Mouse (Mus musculus): ENCODE results near the gene Eral1. TPM values are rescaled to one million over a fixed set of nuclear protein-coding genes. Genes with fewer than 3 reads are reported as not detected.
A peak's percentile ranks its signal among the peaks of the same experiment; 100 is the strongest.
"Not testable (repeated sequence)": the region's sequence is repeated elsewhere in the genome, so short reads cannot be mapped to it uniquely, and the experiment has no call there.

Gene Eral1
- polyA plus RNA-seq, 1 experiment from 2014 or later: 33.4 TPM

DNA sequence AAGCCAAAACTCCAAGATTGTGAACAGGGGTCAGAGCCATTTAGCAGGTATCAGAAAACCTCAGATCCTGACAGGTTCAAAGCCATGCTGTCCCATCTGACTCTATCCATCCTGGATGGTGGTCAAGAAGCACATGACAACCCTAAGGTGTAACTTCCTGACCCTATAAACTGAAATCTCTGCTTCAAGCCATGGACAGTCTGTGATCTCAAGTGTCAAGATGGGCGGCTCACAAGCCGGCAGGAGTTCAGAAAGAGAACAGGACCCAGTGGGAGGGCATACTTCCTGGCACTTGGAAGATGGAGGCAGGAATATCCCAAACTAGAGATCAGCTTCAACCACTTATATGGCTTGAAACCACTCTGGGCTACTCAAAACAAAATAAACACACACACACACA, 13.5 kb downstream of the Eral1 start:
- WGBS: 61% methylated on average over 2 of the region's 2 CpGs

GRCm38 (mm10) chr11:78065906-78066305, 14.3 kb downstream of the Eral1 start:
- no peak overlapping the region for H3K4me3 ChIP-seq (ENCODE audit: low read depth, low read length)
- no peak overlapping the region for H3K27ac ChIP-seq (ENCODE audit: low read length)
- H3K4me2 ChIP-seq (replicated peaks; ENCODE audit: low read depth, low read length): no peak overlapping the region
- H3K4me1 ChIP-seq (ENCODE audit: control insufficient read depth, insufficient read depth, low read length): no peaks in the 10 kb centered on the region
- H3K9me3 ChIP-seq (ENCODE audit: control insufficient read depth, low read depth, low read length): no peaks in the 10 kb centered on the region
- no peaks in the 10 kb centered on the region for H3K36me3 ChIP-seq (ENCODE audit: control insufficient read depth, insufficient read depth, low read length)
- H3K27me3 ChIP-seq (ENCODE audit: control insufficient read depth, insufficient read depth, low read length): no peaks in the 10 kb centered on the region
- no peak overlapping the region for H3K9ac ChIP-seq (replicated peaks; ENCODE audit: low read depth, low read length)
- WGBS: 49% methylated on average over 2 of the region's 2 CpGs
- ATAC-seq (ENCODE audit: insufficient number of reproducible peaks, insufficient read depth, low FRiP score, low read depth): peak; percentile 75; the same call in 1 of the 2 replicates

More for the DNA sequence above, 13.5 kb downstream of the Eral1 start:
- Histone ChIP-seq H3K4me2 (replicated peaks; ENCODE audit: low read depth, low read length) (no peak overlapping the region), H3K27ac (ENCODE audit: low read length) (no peak overlapping the region), H3K9ac (replicated peaks; ENCODE audit: low read depth, low read length) (no peak overlapping the region), H3K4me3 (ENCODE audit: low read depth, low read length) (no peak overlapping the region), H3K4me1 (ENCODE audit: control insufficient read depth, insufficient read depth, low read length) (no peaks in the 10 kb centered on the region), H3K27me3 (ENCODE audit: control insufficient read depth, insufficient read depth, low read length) (no peaks in the 10 kb centered on the region), H3K9me3 (ENCODE audit: control insufficient read depth, low read depth, low read length) (no peaks in the 10 kb centered on the region), H3K36me3 (ENCODE audit: control insufficient read depth, insufficient read depth, low read length) (no peaks in the 10 kb centered on the region; the same call in 1 of the 2 replicates)
- ATAC-seq (ENCODE audit: insufficient number of reproducible peaks, insufficient read depth, low FRiP score, low read depth): no peak

- H3K4me2 ChIP-seq (replicated peaks; ENCODE audit: low read depth, low read length): no peak overlapping the region
- no peak for ATAC-seq (ENCODE audit: insufficient number of reproducible peaks, insufficient read depth, low FRiP score, low read depth)
- no peak overlapping the region for H3K9ac ChIP-seq (replicated peaks; ENCODE audit: low read depth, low read length)
- H3K9me3 ChIP-seq (ENCODE audit: control insufficient read depth, low read depth, low read length): no peaks in the 10 kb centered on the region
- no peaks in the 10 kb centered on the region for H3K27me3 ChIP-seq (ENCODE audit: control insufficient read depth, insufficient read depth, low read length)
- H3K4me1 ChIP-seq (ENCODE audit: control insufficient read depth, insufficient read depth, low read length): no peaks in the 10 kb centered on the region
- no peak overlapping the region for H3K4me3 ChIP-seq (ENCODE audit: low read depth, low read length)
- H3K27ac ChIP-seq (ENCODE audit: low read length): no peak overlapping the region
- WGBS: 80% methylated on average over 1 of the region's 1 CpGs
- H3K36me3 ChIP-seq (ENCODE audit: control insufficient read depth, insufficient read depth, low read length): peaks cover 23% of the 10 kb centered on the region
These were observed 17.6 kb downstream of the Eral1 start for GRCm38 (mm10) chr11:78062563-78062962.

DNA sequence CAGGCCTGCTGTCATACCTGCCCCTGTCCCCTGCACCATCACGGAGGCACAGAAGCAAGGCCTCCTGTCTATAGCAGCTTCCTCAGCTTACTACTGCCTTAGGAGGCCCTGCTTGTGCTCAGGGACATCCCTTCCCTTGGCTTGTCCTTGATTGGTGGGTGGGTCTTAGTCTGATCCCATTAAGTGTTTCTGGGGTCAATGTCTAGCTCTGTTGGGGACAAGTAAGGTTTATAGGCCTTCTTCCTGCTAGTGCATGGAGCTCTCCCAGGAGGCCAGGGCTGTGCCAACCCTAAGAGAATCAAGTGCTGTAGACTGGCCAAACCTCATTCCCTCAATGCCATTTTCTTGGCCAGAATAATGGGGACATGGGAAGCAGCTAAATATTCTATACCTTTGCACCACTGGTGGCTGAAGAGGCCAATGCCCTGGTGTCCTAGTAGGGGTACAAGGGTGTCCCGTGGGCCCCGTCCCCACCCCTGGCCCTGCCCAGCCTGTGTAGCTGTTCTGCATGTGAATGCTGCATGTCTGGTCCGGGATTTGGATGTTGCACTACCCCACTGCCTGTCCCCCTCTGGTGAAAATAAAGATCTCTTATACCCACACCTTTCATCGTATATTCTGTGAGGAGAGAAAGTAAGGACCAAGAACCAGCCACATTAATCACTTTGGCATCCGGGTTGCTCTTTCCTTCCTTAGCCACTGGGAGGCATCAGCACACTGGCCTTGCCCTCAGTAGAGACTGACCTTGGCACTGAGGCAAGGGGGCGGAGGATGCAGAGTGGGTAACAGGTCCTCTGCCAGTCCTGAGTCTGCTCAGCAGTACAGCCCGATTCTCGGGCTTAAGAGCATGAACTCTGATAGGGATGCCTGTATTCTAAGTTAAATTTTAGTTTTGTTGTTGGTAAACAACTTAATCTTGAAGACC, 20.1 kb downstream of the Eral1 start:
- H3K36me3 ChIP-seq (ENCODE audit: control insufficient read depth, insufficient read depth, low read length): peaks cover 44% of the 10 kb centered on the region
- H3K27ac ChIP-seq (ENCODE audit: low read length): no peak overlapping the region
- no peaks in the 10 kb centered on the region for H3K4me1 ChIP-seq (ENCODE audit: control insufficient read depth, insufficient read depth, low read length)
- ATAC-seq (ENCODE audit: insufficient number of reproducible peaks, insufficient read depth, low FRiP score, low read depth): 0 out of 2 replicates have a peak, but pooled peaks have one; percentile 63
- H3K9me3 ChIP-seq (ENCODE audit: control insufficient read depth, low read depth, low read length): no peaks in the 10 kb centered on the region
- H3K4me3 ChIP-seq (ENCODE audit: low read depth, low read length): no peak overlapping the region
- no peaks in the 10 kb centered on the region for H3K27me3 ChIP-seq (ENCODE audit: control insufficient read depth, insufficient read depth, low read length)
- 54% methylated on average over 9 of the region's 9 CpGs for WGBS
- no peak overlapping the region for H3K4me2 ChIP-seq (replicated peaks; ENCODE audit: low read depth, low read length)
- H3K9ac ChIP-seq (replicated peaks; ENCODE audit: low read depth, low read length): no peak overlapping the region

DNA sequence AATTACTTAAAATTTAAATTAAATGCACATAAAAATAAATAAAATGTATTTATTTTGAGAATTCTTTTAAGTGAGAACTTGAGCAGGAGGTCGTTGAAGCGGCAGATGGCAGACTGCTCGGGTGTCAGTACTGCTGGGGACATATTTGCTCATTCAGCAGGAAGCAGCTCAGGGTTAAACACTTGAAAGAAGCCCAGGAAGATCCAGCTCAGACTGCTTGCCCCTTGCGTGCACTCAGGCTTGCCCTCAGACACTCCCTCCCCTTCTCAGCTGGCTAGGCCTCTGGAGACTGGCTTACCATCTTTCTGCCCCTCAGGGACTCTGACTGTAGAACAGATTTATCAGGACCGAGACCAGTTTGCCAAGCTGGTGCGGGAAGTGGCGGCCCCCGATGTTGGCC, 23.2 kb downstream of the Eral1 start:
- Histone ChIP-seq H3K9ac (replicated peaks; ENCODE audit: low read depth, low read length) (no peak overlapping the region), H3K4me3 (ENCODE audit: low read depth, low read length) (no peak overlapping the region), H3K4me1 (ENCODE audit: control insufficient read depth, insufficient read depth, low read length) (no peaks in the 10 kb centered on the region), H3K4me2 (replicated peaks; ENCODE audit: low read depth, low read length) (no peak overlapping the region), H3K27ac (ENCODE audit: low read length) (no peak overlapping the region), H3K36me3 (ENCODE audit: control insufficient read depth, insufficient read depth, low read length) (peaks cover 47% of the 10 kb centered on the region), H3K27me3 (ENCODE audit: control insufficient read depth, insufficient read depth, low read length) (no peaks in the 10 kb centered on the region), H3K9me3 (ENCODE audit: control insufficient read depth, low read depth, low read length) (no peaks in the 10 kb centered on the region)
- WGBS: 80% methylated on average over 8 of the region's 8 CpGs
- no peak for ATAC-seq (ENCODE audit: insufficient number of reproducible peaks, insufficient read depth, low FRiP score, low read depth)

DNA sequence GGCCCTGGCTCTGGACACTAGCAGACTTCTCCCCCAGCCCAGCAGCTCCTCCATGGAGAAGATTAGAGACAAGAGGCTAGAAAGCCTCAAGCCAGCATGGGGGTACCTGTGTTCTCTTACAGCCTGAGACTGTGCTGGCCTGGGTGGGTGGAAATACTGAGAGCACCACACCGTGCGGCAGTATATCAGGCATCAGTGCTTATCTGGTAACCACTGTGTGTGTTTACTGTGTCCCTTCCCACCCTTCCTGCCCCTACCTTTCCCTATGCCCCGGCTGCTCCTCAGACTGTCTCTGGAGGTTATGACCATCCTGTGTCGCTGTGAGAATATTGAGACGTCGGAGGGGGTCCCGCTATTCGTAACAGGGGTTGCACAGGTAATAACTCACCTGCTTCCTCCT, 27.1 kb downstream of the Eral1 start:
- WGBS: 78% methylated on average over 8 of the region's 8 CpGs
- Histone ChIP-seq H3K4me2 (replicated peaks; ENCODE audit: low read depth, low read length) (no peak overlapping the region), H3K4me3 (ENCODE audit: low read depth, low read length) (no peak overlapping the region), H3K9ac (replicated peaks; ENCODE audit: low read depth, low read length) (no peak overlapping the region), H3K36me3 (ENCODE audit: control insufficient read depth, insufficient read depth, low read length) (peaks cover 29% of the 10 kb centered on the region), H3K27me3 (ENCODE audit: control insufficient read depth, insufficient read depth, low read length) (no peaks in the 10 kb centered on the region), H3K9me3 (ENCODE audit: control insufficient read depth, low read depth, low read length) (no peaks in the 10 kb centered on the region), H3K27ac (ENCODE audit: low read length) (no peak overlapping the region), H3K4me1 (ENCODE audit: control insufficient read depth, insufficient read depth, low read length) (no peaks in the 10 kb centered on the region)
- ATAC-seq (ENCODE audit: insufficient number of reproducible peaks, insufficient read depth, low FRiP score, low read depth): no peak

- H3K4me2 ChIP-seq (replicated peaks; ENCODE audit: low read depth, low read length); H3K27me3 ChIP-seq (ENCODE audit: control insufficient read depth, insufficient read depth, low read length); H3K9me3 ChIP-seq (ENCODE audit: control insufficient read depth, low read depth, low read length); H3K27ac ChIP-seq (ENCODE audit: low read length); H3K4me3 ChIP-seq (ENCODE audit: low read depth, low read length); ATAC-seq (ENCODE audit: insufficient number of reproducible peaks, insufficient read depth, low FRiP score, low read depth); H3K36me3 ChIP-seq (ENCODE audit: control insufficient read depth, insufficient read depth, low read length); H3K9ac ChIP-seq (replicated peaks; ENCODE audit: low read depth, low read length); H3K4me1 ChIP-seq (ENCODE audit: control insufficient read depth, insufficient read depth, low read length): not testable (repeated sequence)
- 100% methylated on average over 2 of the region's 4 CpGs for WGBS
These were observed 31.5 kb downstream of the Eral1 start for GRCm38 (mm10) chr11:78048637-78049036.

DNA sequence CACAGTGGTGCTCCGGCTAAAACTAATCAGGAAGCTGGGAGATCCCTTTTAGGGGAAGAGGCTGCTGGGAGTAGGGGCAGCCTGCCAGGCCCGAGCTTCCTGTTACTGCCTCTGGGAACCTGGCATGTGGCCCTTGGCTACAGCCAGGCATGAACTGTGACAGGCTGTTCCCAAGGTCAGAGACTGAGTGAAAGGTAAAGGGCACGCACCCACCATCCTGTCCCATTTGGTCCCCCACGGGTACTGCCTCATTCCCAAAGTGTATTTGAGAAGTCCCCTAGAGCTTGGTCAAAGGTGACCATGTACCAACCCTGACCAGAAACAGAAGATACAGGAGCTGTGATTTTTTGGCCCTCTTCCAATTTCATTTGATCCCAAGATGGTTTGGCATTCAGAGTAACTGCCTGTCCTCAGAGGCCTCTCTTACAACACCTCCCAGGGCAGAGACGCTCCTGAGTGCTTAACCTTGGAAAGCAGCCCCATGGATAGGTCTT, 35.4 kb downstream of the Eral1 start:
- no peak overlapping the region for H3K9ac ChIP-seq (replicated peaks; ENCODE audit: low read depth, low read length)
- no peaks in the 10 kb centered on the region for H3K27me3 ChIP-seq (ENCODE audit: control insufficient read depth, insufficient read depth, low read length)
- H3K27ac ChIP-seq (ENCODE audit: low read length): no peak overlapping the region
- 81% methylated on average over 5 of the region's 5 CpGs for WGBS
- H3K4me3 ChIP-seq (ENCODE audit: low read depth, low read length): no peak overlapping the region
- H3K36me3 ChIP-seq (ENCODE audit: control insufficient read depth, insufficient read depth, low read length): peaks cover 2% of the 10 kb centered on the region; the same call in 1 of the 2 replicates
- ATAC-seq (ENCODE audit: insufficient number of reproducible peaks, insufficient read depth, low FRiP score, low read depth): no peak
- no peak overlapping the region for H3K4me2 ChIP-seq (replicated peaks; ENCODE audit: low read depth, low read length)
- no peaks in the 10 kb centered on the region for H3K9me3 ChIP-seq (ENCODE audit: control insufficient read depth, low read depth, low read length)
- no peaks in the 10 kb centered on the region for H3K4me1 ChIP-seq (ENCODE audit: control insufficient read depth, insufficient read depth, low read length)
